Mouse (Mus musculus) small intestine, adult 2 months (tissue): ENCODE results near the gene Bpifb4.

Source experiments
- CTCF ChIP-seq: fragments of 200-500 bp; IDR thresholded peaks from 2 replicates; pipeline ENCODE4 v1.5.1; 2012; ENCODE audit warnings: low read depth, mild to moderate bottlenecking, control low read depth, inconsistent platforms, low read length, moderate library complexity, mixed read lengths; ENCODE audit not compliant: insufficient replicate concordance, insufficient read length; ENCODE audit errors: extremely low read depth
- POLR2A ChIP-seq: fragments of 200-500 bp; IDR thresholded peaks from 2 replicates; pipeline ENCODE4 v1.6.1; 2012; ENCODE audit warnings: low read depth, mild to moderate bottlenecking, control low read depth, inconsistent platforms, low read length, moderate library complexity

DNA sequence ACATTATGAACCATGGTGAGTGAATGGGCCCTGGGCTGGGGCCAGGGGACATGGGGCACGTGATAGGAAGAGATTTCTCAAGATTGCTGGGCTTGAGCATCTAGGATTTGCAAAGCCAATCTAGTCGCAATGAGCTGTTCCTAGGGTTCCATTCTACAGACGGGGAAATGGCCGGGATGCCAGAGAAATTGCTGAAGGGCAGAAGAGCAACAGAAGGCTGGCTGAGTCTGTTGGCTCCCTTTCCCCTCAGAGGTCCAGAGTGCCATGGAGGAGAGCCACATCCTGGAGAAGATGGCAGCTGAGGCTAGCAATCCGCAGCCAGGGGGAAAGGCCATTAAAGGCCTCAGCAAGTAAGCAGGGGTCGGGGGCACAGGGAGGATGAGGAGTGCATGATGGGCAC lies 35.3 kb upstream of the Bpifb4 start:
- TF ChIP-seq POLR2A (no peak), CTCF (no peak)
